Mouse (Mus musculus) liver, embryonic 18 days (tissue): ENCODE measurements around the gene B3galnt2. TPM values are rescaled to one million over a fixed set of nuclear protein-coding genes. Genes with fewer than 3 reads are reported as not detected.

Experiments used
- polyA plus RNA-seq: library from polyadenylated mRNA; depleted of rRNA; stranded (reverse); fragments of >200 nt; gene quantifications from 2 replicates; pipeline ENCODE4 v1.2.3, GENCODE M21; 2012; rRNA removed

Gene B3galnt2
- polyA plus RNA-seq = 16.4 and 21.4 TPM in 2 replicates

DNA sequence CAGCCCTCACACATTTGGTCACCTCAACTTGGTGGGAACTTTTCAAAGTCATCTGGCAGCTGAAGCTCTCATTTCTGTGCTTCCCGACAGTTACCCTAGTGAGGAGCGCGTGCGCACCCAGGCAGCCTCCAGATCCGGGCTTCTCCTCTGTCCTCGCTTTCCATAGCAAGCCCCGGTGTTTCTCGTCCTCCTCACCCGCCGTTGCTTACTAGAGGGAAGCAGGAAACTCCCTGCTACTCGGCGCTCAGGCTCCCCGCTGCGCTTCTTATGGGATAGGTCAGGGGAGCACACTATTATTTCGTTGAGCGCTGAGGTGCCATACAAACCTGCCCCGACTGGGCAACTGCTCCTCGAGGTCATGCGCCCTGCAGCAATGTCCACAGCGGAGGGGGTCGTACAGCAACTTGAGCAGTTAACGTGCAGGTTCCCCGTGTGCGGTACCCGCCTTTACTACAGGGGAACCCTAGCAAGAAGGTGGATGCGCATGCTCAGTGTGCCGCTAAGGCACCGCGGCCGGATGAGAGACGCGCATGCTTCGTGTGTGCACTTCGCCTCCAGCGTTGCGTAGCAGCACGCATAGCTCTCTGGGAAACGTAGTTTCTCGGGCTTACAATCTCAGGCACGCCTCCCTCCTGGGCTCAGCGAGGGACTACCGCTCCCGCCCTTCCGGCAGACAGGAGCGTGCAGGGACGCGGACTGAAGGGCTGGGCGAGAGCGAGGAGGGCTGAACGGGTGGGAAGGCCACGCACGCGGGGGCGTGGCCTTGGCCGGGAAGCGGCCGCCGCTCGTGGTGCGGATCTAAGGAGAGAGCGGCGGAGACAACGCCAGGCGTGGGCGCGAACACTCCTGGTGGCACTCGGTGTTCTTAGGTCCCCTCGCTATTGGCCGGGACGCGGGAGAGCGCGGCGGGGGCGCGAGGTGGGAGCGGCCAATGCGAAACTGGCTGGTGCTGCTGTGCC lies at the start of gene B3galnt2:
Gene B3galnt2 (plus strand): TSS at position 596 of the 959 bp plus-strand sequence.

GRCm38 (mm10) chr13:14039292-14039965 lies 85.2 kb downstream of the B3galnt2 start, which contains the start of gene Tbce:
Gene Tbce, minus strand, starts transcription at chr13:14039638.

Other genes starting within 250 kb of the B3galnt2 start
- gene Gng4, start 170.4 kb upstream of the B3galnt2 start, polyA plus RNA-seq = 0.02 TPM in 2 replicates
- gene Tbce, start 85.2 kb downstream of the B3galnt2 start, polyA plus RNA-seq = 29.6 and 30.9 TPM in 2 replicates
- gene Arid4b, start 108.8 kb downstream of the B3galnt2 start, polyA plus RNA-seq = 5.8 and 6.5 TPM in 2 replicates
- 7.3 and 8.1 TPM in 2 replicates for gene Ggps1, start 109.0 kb downstream of the B3galnt2 start, polyA plus RNA-seq